Mouse (Mus musculus): ENCODE measurements around the gene Zfp324. TPM values are rescaled to one million over a fixed set of nuclear protein-coding genes. Genes with fewer than 3 reads are reported as not detected.

Zfp324 gene
- polyA plus RNA-seq, 1 experiment, result 4.6 TPM

DNA sequence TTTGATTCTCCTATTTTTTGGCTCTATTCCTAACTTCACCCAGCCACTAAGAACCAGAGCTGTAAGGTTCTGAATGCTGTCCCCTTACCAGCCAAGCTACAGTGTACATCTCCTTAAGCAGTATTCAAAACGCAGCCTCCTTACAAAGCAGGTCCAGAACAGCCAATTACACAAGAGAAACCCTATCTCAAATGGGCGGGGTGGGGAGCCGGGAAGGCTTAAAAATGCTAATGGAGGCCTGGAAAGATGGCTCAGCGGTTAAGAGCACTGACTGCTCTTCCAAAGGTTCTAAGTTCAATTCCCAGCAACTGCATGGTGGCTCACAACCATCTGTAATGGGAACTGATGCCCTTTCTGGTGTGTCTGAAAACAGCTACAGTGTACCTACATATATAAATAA is 5.9 kb upstream of the Zfp324 start:
- H3ac ChIP-seq (ENCODE audit: control insufficient read depth, insufficient read length, low read depth), result no peak overlapping the region
- H3K36me3 ChIP-seq (ENCODE audit: control insufficient read depth, insufficient read depth), result no peaks in the 10 kb centered on the region
- H3K27me3 ChIP-seq (ENCODE audit: control insufficient read depth, insufficient read depth, insufficient read length), result no peaks in the 10 kb centered on the region
- no peaks in the 10 kb centered on the region for H3K79me2 ChIP-seq (ENCODE audit: control insufficient read depth, insufficient read depth)
- H3K79me3 ChIP-seq (ENCODE audit: low read depth), result no peaks in the 10 kb centered on the region
- TF ChIP-seq CEBPB (IDR thresholded peaks at IDR 0.05; ENCODE audit: low read depth), result no peak
- TF ChIP-seq MAX (IDR thresholded peaks at IDR 0.05), result no peak
- TF ChIP-seq USF1 (IDR thresholded peaks at IDR 0.05; ENCODE audit: low read depth), result no peak
- TF ChIP-seq FOSL1 (IDR thresholded peaks at IDR 0.05; ENCODE audit: insufficient read depth, low read length, poor library complexity, severe bottlenecking), result no peak
- no peak for TF ChIP-seq MYOG (IDR thresholded peaks at IDR 0.05; ENCODE audit: control insufficient read depth, extremely low read depth, insufficient read length)
- TF ChIP-seq CTCF (IDR thresholded peaks at IDR 0.05; ENCODE audit: control insufficient read depth, insufficient read depth, insufficient read length), result no peak
- TF ChIP-seq MYOD1 (IDR thresholded peaks at IDR 0.05; ENCODE audit: control insufficient read depth, insufficient read length, low read depth), result no peak
- no peak overlapping the region for H3K4me3 ChIP-seq (ENCODE audit: insufficient read depth, poor library complexity, severe bottlenecking)

DNA sequence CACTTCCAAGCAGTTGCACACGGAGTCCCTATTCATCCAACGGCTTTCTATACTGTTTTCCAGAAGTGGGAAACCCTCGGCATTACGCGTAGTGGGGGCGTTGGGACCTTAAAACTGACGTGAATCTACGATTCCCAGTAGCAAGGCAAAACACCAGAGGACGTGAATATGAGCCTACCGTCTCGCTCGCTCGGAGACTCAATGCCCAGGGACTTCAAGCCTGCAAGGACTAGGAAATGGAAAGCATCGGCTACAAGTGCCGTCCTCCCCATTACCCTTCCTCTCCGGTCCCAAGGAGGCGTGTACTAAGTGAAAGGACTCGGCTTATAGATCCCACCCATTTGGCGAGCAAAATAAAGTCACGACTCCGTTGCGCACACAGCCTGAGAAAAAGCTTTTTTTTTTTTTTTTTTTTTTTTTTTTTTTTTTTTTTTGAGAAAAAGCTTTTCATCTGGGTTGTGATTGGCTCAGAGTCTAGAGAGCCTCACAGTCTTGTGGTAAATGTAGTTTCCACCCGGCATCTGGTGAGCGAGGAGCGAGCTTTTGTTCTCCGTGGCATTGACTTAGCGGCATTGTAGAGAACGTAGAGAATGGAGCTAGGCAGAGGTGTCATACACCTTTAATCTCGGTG is 4.0 kb upstream of the Zfp324 start:
- Histone ChIP-seq H3K79me2 (ENCODE audit: control insufficient read depth, insufficient read depth) (peaks cover 7% of the 10 kb centered on the region), H3K27me3 (ENCODE audit: control insufficient read depth, insufficient read depth, insufficient read length) (no peaks in the 10 kb centered on the region), H3K79me3 (ENCODE audit: low read depth) (peaks cover 2% of the 10 kb centered on the region), H3ac (ENCODE audit: control insufficient read depth, insufficient read length, low read depth) (peak overlapping the region; percentile 34), H3K4me3 (ENCODE audit: insufficient read depth, poor library complexity, severe bottlenecking) (peak overlapping the region; percentile 33), H3K36me3 (ENCODE audit: control insufficient read depth, insufficient read depth) (no peaks in the 10 kb centered on the region)
- TF ChIP-seq MYOD1 (IDR thresholded peaks at IDR 0.05; ENCODE audit: control insufficient read depth, insufficient read length, low read depth), result no peak
- no peak for TF ChIP-seq FOSL1 (IDR thresholded peaks at IDR 0.05; ENCODE audit: insufficient read depth, low read length, poor library complexity, severe bottlenecking)
- TF ChIP-seq USF1 (IDR thresholded peaks at IDR 0.05; ENCODE audit: low read depth), result no peak
- TF ChIP-seq MAX (IDR thresholded peaks at IDR 0.05), result no peak
- TF ChIP-seq CEBPB (IDR thresholded peaks at IDR 0.05; ENCODE audit: low read depth), result no peak
- TF ChIP-seq CTCF (IDR thresholded peaks at IDR 0.05; ENCODE audit: control insufficient read depth, insufficient read depth, insufficient read length), result no peak
- no peak for TF ChIP-seq MYOG (IDR thresholded peaks at IDR 0.05; ENCODE audit: control insufficient read depth, extremely low read depth, insufficient read length)

DNA sequence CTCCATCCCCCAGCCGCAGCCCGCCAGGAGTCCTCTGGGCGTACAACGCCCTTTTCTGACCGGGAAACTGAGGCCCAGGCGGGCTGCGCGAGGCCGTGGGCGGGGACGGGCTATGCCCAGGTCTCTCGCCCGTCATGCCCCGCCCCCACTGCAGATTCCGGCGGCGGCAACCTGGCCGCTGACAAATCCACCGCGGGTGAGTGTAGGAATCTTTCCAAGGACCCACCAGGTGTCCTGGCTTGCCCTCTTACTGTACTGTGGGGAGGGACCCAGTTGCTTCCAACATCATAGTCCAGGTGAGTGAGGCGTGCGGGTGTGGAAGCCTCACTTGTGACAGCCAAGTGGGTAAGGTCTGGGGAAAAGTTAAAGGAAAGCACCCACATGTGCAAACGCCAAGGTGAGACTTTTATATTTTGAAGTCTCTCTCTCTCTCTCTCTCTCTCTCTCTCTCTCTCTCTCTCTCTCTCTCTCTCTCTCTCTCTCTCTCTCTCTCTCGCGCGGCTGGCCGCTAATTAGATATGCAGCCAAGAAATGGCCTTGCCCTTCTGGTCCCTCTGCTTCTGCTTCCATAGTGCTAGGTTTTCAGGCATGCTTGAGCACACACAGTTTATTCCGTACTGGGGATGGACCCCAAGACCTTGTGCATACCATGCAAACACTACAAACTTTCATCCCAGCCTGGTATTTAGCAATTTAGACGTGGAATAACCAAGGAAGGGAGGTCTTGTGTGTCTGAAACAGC is 637 bp downstream of the Zfp324 start:
- peak overlapping the region; percentile 60 for H3K4me3 ChIP-seq (ENCODE audit: insufficient read depth, poor library complexity, severe bottlenecking)
- no peaks in the 10 kb centered on the region for H3K27me3 ChIP-seq (ENCODE audit: control insufficient read depth, insufficient read depth, insufficient read length)
- H3K79me2 ChIP-seq (ENCODE audit: control insufficient read depth, insufficient read depth), result peaks cover 24% of the 10 kb centered on the region
- H3K36me3 ChIP-seq (ENCODE audit: control insufficient read depth, insufficient read depth), result peaks cover 7% of the 10 kb centered on the region
- no peak for TF ChIP-seq USF1 (IDR thresholded peaks at IDR 0.05; ENCODE audit: low read depth)
- TF ChIP-seq CEBPB (IDR thresholded peaks at IDR 0.05; ENCODE audit: low read depth), result no peak
- TF ChIP-seq FOSL1 (IDR thresholded peaks at IDR 0.05; ENCODE audit: insufficient read depth, low read length, poor library complexity, severe bottlenecking), result no peak
- no peak for TF ChIP-seq MYOD1 (IDR thresholded peaks at IDR 0.05; ENCODE audit: control insufficient read depth, insufficient read length, low read depth)
- TF ChIP-seq CTCF (IDR thresholded peaks at IDR 0.05; ENCODE audit: control insufficient read depth, insufficient read depth, insufficient read length), result no peak
- TF ChIP-seq MAX (IDR thresholded peaks at IDR 0.05), result no peak
- TF ChIP-seq MYOG (IDR thresholded peaks at IDR 0.05; ENCODE audit: control insufficient read depth, extremely low read depth, insufficient read length), result no peak
- H3ac ChIP-seq (ENCODE audit: control insufficient read depth, insufficient read length, low read depth), result peak overlapping the region; percentile 83
- peaks cover 9% of the 10 kb centered on the region for H3K79me3 ChIP-seq (ENCODE audit: low read depth)

DNA sequence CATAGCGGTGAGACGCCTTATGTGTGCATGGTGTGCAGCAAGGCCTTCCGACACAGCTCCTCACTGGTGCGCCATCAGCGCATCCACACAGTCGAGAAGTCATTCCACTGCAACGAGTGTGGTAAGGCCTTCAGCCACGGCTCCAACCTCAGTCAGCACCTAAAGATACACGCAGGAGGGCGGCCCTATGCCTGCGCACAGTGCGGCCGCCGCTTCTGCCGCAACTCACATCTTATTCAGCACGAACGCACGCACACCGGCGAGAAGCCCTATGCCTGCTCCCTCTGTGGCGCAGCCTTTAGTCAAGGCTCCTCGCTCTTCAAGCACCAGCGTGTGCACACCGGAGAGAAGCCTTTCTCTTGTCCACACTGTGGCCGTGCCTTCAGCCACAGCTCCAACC is 5.3 kb downstream of the Zfp324 start:
- Histone ChIP-seq H3ac (ENCODE audit: control insufficient read depth, insufficient read length, low read depth) (no peak overlapping the region), H3K4me3 (ENCODE audit: insufficient read depth, poor library complexity, severe bottlenecking) (no peak overlapping the region)

DNA sequence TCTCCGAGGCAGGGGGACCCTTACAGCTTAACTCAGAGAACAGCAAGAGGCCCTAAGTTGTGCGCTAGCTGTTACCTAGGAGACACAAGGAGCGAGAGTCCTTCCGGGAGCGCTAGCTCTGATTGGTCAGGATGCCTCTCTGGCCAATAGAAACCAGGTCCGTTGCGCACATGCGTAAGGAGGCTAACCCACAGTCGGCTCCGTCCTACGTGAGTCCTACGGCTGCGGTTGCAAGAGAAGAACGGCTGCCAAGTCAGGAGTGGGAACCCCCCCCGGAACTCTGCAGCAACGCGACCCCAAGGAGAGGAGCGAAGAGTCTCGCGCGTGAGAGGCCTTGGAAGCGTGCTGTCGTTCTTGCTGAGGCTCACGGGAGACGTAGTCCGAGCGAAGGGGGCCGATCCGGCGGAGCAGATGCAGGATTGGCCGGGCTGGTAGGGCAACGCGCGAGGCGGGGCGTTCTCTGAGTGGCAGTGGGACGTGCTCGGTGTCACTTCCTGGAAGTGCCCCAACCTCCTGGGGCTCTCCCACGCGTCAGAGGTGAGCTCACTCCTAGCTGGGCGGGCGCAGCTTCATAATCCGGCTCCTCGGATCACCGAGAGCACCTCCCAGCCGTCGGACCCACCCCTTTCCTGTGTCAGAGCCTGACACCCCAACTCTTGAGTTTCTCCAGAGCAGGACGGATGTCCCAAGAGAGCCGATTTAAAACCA is 12.2 kb downstream of the Zfp324 start, which contains the start of gene Zfp446:
Zfp446 (plus strand) TSS at position 167 of the 708 bp plus-strand sequence.
- Histone ChIP-seq H3K79me3 (ENCODE audit: low read depth) (no peaks in the 10 kb centered on the region), H3K27me3 (ENCODE audit: control insufficient read depth, insufficient read depth, insufficient read length) (no peaks in the 10 kb centered on the region), H3K4me3 (ENCODE audit: insufficient read depth, poor library complexity, severe bottlenecking) (peak within 1 kb of the TSS; percentile 40), H3K79me2 (ENCODE audit: control insufficient read depth, insufficient read depth) (no peaks in the 10 kb centered on the region), H3ac (ENCODE audit: control insufficient read depth, insufficient read length, low read depth) (peak within 1 kb of the TSS; percentile 74), H3K36me3 (ENCODE audit: control insufficient read depth, insufficient read depth) (no peaks in the 10 kb centered on the region)
- TF ChIP-seq CEBPB (IDR thresholded peaks at IDR 0.05; ENCODE audit: low read depth) (no peak), MAX (IDR thresholded peaks at IDR 0.05) (no peak)

More for the DNA sequence above, 5.3 kb downstream of the Zfp324 start:
- H3K36me3 ChIP-seq (ENCODE audit: control insufficient read depth, insufficient read depth), result peaks cover 10% of the 10 kb centered on the region
- H3K79me2 ChIP-seq (ENCODE audit: control insufficient read depth, insufficient read depth), result peaks cover 24% of the 10 kb centered on the region
- no peaks in the 10 kb centered on the region for H3K27me3 ChIP-seq (ENCODE audit: control insufficient read depth, insufficient read depth, insufficient read length)
- peaks cover 9% of the 10 kb centered on the region for H3K79me3 ChIP-seq (ENCODE audit: low read depth)
- TF ChIP-seq CEBPB (IDR thresholded peaks at IDR 0.05; ENCODE audit: low read depth) (no peak), FOSL1 (IDR thresholded peaks at IDR 0.05; ENCODE audit: insufficient read depth, low read length, poor library complexity, severe bottlenecking) (no peak), MYOD1 (IDR thresholded peaks at IDR 0.05; ENCODE audit: control insufficient read depth, insufficient read length, low read depth) (no peak), USF1 (IDR thresholded peaks at IDR 0.05; ENCODE audit: low read depth) (no peak), CTCF (IDR thresholded peaks at IDR 0.05; ENCODE audit: control insufficient read depth, insufficient read depth, insufficient read length) (no peak), MYOG (IDR thresholded peaks at IDR 0.05; ENCODE audit: control insufficient read depth, extremely low read depth, insufficient read length) (no peak), MAX (IDR thresholded peaks at IDR 0.05) (no peak)
